Mouse (Mus musculus): ENCODE measurements around the gene Aup1.

Aup1 gene

DNA sequence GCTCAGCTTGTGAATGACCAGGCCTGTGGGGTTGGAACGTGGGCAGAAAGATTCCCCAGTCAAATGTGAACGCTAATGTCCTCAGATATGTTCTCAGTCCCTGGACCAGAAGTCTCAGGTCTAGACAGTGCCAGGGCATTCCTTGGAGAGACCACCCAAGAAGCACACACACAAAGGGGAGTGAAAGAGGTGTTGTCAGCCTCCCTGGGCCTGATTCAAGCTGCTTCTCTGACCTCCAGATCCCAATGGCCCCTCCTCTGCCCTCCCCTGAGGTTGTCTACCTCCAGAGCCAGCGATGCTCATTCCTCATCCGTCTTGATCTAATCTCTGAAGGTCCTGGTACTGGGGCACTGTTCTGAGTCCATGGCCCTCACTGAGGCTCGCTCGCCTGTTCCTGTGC is 10.8 kb upstream of the Aup1 start:
- TF ChIP-seq GATA4 (IDR thresholded peaks at IDR 0.05; ENCODE audit: insufficient replicate concordance, low read length) = no peak

DNA sequence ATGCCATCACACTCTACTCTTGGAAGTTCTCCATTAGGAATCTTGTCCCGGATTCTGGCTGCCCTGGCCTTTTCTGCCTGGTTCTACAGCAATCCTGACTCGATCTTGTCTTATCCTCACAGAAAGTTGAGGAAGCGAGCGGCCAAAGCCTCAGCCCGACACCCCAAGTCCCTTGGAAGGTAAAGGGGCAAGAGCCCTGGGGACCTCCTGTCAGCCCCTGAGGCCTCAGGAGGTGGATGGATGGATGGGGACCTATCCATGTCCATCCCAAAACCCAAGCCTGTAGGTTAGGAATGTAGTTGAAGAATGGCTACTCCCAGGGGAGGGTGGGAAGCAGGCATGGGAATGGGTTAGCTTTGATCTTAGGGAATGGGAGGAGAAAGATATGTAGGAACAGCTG is 10.3 kb upstream of the Aup1 start:
- no peak for TF ChIP-seq GATA4 (IDR thresholded peaks at IDR 0.05; ENCODE audit: insufficient replicate concordance, low read length)

DNA sequence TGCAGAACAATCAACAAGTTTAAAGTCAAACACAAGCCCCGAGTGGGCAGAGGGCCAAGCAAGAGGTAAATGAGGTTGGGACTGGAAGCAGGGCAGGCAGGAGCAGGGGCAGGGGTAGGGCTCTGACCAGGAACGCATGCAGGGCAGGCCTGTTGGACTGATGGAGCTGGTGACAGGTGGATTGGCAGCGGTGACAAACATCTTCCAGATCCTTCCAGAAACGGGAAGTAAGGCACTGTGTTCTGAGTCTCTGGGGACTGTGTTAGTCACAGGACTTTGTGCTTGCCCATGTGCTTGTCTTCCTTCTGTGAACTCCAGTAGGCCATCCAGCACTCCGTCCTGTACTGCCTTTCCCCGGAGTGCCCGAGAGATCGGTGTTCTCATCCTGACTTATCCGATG is 9.6 kb upstream of the Aup1 start:
- no peak for TF ChIP-seq GATA4 (IDR thresholded peaks at IDR 0.05; ENCODE audit: insufficient replicate concordance, low read length)

DNA sequence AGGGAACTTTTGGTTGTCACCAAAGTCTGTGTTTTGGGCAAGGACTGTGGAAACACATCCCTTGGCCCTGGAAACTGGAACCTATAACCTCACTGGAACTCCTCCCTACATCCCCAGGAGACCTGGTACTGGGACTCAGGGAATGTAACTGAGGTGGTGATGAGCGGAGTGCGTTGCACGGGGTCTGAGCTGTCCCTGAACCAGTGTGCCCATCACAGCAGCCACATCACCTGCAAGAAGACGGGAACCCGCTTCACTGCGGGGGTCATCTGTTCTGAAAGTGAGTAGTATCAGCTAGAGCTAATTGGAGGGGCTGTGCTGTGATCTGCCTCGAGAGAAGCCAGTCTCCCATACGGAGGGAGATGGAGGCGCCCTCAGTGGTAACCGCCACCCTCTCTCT is 5.0 kb upstream of the Aup1 start:
- no peak for TF ChIP-seq GATA4 (IDR thresholded peaks at IDR 0.05; ENCODE audit: insufficient replicate concordance, low read length)

DNA sequence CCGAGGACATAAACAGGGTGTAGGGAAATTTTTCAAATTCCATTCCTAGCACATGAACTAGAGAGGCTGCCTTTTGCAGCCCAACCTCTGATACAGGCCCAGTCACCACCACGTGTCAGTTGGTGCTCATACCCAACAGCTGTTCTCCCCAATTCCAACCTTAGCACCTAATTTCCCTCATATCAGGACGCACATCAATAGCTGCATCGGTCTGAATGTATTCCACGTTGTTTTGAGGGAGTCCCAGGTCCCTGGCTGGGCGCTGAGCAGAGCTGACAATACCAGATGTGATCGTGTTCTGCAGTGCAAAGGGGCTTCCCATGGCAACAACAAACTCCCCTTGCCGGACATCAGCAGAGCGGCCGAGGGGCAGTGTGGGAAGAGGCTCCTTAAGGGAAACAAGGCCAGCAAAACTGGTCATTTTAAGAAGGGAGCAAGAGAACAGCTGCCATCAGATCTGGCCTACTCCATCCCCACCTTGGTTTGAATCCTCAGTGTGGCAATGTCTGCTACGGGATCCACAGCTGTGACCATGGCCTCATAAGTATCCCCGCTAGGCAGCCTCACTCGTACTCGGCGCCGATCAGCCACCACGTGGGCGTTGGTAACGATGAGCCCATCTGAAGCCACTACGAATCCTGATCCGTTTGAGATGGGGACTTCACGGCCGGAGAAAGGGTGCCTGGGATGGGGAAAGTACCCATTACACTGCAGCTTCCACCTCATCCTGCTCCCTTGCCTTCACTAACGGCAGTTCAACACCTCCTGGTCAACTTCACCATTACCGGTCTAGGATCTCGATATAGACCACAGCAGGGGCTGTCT is 973 bp upstream of the Aup1 start:
- no peak for TF ChIP-seq GATA4 (IDR thresholded peaks at IDR 0.05; ENCODE audit: insufficient replicate concordance, low read length)

DNA sequence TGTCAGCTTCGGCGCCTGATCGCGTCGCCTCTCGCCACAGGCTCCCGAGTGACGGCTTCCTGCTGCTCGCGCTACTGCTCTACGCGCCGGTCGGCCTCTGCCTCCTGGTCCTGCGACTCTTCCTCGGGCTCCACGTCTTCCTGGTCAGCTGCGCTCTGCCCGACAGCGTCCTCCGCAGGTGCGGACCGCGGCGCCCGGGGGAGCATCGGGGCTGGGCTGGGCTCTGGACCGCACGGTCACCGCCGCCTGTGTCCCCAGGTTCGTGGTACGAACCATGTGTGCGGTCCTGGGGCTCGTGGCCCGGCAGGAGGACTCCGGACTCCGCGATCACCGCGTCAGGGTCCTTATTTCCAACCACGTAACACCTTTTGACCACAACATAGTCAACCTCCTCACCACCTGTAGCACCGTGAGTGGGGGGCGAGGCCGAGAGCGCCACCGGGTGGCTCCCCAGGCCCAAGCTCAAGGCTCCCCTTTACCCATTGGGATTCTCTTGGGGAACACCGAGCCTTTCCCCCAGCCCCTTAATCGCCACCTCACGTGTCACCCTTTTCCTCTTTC is 630 bp downstream of the Aup1 start, which contains the start of gene Htra2:
Gene Htra2 (minus strand): TSS at position 403 of the 561 bp plus-strand sequence.
- no peak for TF ChIP-seq GATA4 (IDR thresholded peaks at IDR 0.05; ENCODE audit: insufficient replicate concordance, low read length)

DNA sequence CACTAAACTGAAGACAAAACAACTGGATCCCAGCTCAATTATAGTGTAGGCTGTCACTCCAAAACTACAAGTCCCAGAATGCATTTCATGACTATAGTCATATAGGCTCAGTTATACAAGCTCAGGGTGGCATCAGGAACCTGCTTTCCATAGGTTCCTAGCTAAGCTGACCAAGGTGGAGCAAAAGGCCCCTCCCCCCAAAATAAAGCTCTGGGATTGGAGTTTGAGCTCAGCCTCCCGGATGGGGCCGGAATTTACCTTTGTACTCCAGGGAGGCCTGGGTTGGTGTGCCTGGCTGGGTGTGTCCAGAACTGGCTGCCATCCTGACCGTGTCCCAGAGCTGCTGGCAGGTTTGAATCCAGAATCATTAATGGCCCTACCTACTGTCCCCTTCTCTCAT is 3.5 kb downstream of the Aup1 start, which contains the start of gene Dqx1:
Gene Dqx1 (plus strand): TSS at position 55 of the 400 bp plus-strand sequence.
- no peak for TF ChIP-seq GATA4 (IDR thresholded peaks at IDR 0.05; ENCODE audit: insufficient replicate concordance, low read length)

DNA sequence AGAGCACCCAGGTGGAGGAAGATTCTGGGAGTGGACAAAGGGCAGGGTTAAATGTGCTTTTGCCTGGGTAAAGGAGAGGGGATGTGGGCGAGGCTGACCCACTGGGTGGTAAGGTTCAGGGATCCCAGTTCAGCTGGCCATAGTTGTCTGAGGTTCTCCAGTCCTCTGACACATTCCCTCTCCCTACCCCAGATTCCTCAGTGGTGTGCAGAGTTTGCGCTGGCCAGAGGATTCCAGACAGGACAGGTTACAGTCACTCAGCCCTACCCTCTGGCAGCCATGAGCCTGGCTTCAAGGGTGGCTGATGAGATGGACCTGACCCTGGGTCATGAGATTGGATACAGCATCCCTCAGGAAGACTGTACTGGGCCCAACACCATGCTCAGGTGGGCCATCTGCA is 4.4 kb downstream of the Aup1 start:
- TF ChIP-seq GATA4 (IDR thresholded peaks at IDR 0.05; ENCODE audit: insufficient replicate concordance, low read length) = no peak

DNA sequence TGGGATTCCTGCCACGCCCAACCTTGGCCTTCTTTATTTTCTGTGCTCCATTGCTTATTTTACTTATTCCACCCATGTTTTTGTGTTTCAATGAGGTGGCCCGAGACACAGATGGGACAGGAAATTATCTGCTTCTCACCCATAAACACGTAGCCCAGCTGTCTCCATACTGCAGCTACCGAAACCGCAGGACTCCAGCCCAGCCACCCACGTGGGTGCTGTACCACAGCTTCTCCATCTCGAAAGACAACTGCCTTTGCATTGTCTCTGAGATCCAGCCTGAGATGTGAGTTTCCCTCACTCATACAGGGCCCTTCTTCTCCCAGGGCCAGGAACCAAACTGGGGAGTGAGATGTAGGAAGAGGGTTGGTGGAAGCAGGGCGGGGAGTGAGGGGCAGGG is 11.7 kb downstream of the Aup1 start:
- TF ChIP-seq GATA4 (IDR thresholded peaks at IDR 0.05; ENCODE audit: insufficient replicate concordance, low read length) = no peak

DNA sequence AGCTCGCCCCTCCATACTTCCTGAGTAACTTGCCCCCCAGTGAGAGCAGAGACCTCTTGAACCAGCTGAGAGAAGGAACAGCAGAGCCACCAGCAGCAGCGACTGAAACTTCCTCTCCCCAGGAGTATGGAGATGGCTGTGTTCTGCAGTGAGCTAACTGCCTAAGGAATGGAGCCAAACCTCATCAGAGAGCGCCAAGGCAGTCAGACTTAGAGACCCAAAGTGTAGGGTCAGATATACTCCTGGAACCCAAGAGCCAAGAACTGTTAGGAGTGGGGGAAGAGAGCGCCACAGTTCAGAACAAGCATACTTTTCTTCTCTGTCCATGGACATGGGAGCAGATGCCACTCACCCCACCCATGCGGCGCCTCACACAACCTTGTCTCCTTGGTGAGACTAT is 12.1 kb downstream of the Aup1 start:
- no peak for TF ChIP-seq GATA4 (IDR thresholded peaks at IDR 0.05; ENCODE audit: insufficient replicate concordance, low read length)

DNA sequence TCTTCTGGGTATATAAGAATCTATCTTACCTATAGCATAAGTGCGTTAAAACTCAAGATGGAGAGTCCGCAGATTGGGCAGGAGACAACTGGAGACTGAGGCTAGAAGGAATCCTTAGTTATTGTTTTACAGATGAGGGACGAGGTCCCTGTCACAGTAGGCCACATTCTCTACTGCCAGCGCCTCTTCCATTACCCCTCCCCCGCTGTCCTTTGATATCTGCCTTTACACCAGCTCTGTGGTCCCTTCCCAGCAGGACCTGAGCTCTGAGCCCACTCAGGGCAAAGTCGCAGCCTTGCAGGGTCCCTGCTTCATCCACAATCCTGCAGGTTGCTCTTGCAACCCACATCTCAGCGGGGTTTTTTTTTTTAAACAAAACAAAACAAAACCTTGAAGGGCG is 13.9 kb downstream of the Aup1 start:
- no peak for TF ChIP-seq GATA4 (IDR thresholded peaks at IDR 0.05; ENCODE audit: insufficient replicate concordance, low read length)

DNA sequence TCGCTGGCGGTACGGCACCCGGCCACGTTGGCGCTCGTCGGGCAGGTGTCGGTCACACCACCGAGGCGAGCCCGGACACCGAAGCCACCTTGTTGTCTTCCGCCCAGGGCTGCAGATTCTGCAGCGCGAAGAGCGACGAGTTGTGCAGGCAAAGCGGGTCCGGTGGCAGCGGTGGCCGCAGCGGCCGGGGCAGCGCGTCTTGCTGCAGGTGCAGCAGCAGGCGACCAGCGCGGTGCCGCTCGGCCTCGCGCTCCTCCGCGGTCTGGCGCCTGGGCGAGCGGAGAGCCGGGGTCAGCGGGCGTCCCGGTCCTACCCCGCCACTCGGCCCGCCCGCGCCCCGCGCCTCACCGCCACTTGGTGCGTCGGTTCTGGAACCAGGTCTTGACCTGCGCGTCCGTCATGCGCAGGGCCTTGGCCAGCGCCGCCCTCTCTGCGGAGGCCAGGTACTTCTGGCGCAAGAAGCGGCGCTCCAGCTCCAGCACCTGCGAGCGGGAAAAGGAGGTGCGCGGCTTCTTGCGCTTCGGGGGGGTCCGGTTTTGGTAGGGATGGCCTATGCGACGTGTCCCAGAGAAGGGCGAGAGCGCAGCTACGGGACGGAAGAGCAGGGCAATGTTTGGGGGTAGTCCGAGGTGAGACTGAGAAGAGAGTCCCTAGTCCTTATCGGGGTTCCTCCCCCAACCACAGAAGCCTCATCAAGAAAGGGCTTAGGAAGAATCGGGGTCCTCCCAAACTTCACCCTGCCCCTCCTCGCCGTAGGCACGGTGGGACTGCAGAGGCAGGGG is 14.6 kb downstream of the Aup1 start:
- TF ChIP-seq GATA4 (IDR thresholded peaks at IDR 0.05; ENCODE audit: insufficient replicate concordance, low read length) = no peak

DNA sequence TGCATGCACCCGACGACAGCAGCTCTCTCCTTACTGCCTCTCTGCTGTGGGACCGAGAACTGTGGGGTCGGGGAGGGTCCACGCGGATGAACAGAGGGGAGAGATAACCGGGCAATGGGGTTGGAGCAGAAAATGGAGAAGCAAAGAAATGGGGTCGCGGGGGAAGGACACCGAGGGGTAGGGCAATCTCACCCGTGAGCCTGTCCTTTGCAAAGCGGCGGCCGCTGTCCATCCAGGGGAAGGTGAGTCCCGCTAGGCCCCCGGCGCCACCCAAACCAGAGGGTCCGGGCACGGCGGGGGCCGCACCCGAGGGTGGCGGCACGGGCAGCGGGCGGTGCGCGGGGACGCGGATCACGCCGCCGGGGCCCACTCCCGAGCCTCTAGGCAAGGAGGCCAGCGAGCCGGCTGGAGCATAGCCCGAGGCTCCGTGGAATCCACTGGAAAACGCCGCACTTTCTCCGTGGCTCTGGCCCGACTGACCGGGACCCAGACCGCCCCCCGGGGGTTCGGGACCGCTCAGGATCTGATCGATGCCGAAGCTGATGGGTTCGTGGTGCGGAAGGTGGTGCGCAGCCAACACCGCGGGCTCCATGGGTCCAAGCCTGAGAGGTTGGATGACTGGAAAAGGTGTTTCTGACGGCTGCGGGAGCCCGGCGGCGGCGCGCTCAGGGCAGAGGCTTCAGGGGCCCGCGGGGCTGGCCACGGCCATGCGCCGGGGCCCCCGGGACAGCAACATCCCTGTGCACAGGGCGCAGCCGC is 15.3 kb downstream of the Aup1 start:
- TF ChIP-seq GATA4 (IDR thresholded peaks at IDR 0.05; ENCODE audit: insufficient replicate concordance, low read length) = no peak

DNA sequence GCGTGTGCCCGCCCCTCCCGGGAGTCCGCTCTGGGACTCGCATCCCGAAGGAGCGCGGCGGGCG is 15.8 kb downstream of the Aup1 start, which contains the start of gene Tlx2:
Gene Tlx2 (minus strand): TSS at position 47 of the 64 bp plus-strand sequence.
- no peak for TF ChIP-seq GATA4 (IDR thresholded peaks at IDR 0.05; ENCODE audit: insufficient replicate concordance, low read length)

DNA sequence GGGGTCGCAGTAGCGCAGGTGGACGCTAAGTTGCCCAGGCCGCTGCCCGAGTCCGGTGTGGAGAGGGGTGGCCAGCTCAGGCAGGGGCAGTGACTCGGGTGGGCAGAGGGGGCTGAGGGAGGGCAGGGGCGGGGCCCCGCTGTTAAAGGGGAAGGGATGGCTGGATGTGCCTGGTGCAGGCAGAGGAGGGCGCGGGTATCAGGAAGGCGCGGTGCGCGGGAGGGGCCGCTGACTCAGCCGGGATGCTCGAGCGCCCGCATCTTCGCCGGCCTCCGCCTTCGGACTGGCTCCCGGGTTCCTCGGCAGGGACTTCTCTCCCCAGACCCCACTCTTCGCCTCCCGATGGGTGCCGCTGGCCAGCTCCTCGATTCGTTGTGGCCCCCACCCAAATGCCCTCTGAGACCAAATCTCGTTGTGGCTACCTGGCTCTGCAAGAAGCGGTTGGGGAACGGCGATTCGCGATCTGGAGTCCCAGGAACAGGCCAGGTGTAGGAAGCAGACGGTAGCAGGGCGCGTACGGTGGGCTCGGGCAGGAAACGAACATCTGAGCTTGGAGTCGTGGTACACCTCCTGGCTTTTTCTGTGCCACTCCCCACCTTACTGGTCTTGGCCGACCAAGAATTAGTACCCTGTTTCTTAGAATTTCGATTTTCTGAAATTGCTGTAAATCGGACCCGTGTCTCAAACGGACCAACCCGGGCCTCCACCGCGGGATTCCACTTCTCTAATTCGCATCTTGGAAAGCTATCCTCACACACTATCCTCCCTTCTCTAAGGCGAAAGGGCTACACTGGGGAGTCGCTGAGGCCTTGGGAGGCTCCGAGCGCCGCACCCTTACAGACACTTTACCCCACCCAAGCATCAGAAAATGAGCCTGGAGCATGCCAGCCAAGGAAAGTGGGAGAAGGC is 16.2 kb downstream of the Aup1 start:
- TF ChIP-seq GATA4 (IDR thresholded peaks at IDR 0.05; ENCODE audit: insufficient replicate concordance, low read length) = no peak

All from liver, adult (tissue).